9 mouse cellular contexts compared by ENCODE assay signal in the genomic region with DNA sequence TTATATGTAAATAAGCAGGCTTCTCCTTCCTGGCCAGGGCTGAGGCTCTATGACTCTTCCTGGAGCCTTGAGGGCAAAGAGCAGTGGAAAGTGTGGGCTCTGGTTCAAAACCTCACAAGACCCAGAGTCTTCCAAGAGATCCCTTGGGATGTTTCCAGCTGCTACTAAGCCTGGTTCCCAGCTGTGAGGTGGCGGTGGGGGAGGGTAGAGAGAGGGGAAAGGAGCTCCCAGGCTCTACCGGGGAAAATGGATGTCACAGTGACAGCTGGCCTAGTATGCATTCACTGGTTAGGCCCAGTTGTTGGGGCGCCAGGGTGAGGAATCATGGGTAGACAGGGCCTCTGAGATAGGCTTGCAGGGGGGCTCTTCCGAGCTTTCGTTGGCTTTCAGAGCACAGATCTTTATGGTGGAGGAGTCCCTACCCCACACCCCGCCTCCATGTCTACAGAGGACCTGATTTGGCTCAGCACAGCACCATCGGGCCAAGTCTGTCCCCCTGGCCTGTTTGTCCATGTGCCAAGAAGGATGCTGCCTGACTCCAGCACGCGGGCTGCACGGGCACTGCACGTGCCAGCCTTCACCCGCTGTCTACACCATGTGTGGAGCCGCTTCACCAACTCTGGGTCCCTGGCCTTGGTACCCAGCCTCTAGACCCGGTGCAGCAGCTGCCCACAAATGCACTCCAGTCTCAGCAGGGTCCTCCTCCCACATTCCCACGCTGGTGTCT. TPM values are rescaled to one million over a fixed set of nuclear protein-coding genes. Genes with fewer than 3 reads are reported as not detected.
DNase-seq lines count a peak whose midpoint lies in the region; ATAC-seq and TF ChIP-seq lines count a peak whose summit lies in the region.
"Had no signal": no experiment of that assay in that cellular context is flagged by ENCODE, and none has a peak within 500 bp of the region (broad histone marks: within the 10 kb centered on the region; RNA-seq: fewer than 3 reads in every experiment).

No protein-coding gene starts in this region.

- ATAC-seq in forebrain, postnatal 0 days, result peak; percentile 30
- no peak; the same call in 1 of the 2 replicates for ATAC-seq in forebrain, embryonic 15.5 days (replicated peaks)
- ATAC-seq in lung, postnatal 0 days, result peak; percentile 2; the same call in 1 of the 2 replicates
- no peak for ATAC-seq in embryonic facial prominence, embryonic 13.5 days (ENCODE audit: insufficient number of reproducible peaks, insufficient read depth, low FRiP score, low TSS enrichment, low read depth)

- 0 out of 2 replicates have a peak, but pooled peaks cover 5% of the 10 kb centered on the region for H3K4me1 ChIP-seq in forebrain, postnatal 0 days (ENCODE audit: insufficient read depth)
- H3K4me1 ChIP-seq in forebrain, embryonic 15.5 days, result 0 out of 2 replicates have a peak, but pooled peaks cover 6% of the 10 kb centered on the region
- no peaks in the 10 kb centered on the region for H3K4me1 ChIP-seq in lung, postnatal 0 days (ENCODE audit: insufficient read depth, low read depth, low read length)
- H3K4me1 ChIP-seq in embryonic facial prominence, embryonic 13.5 days, result peaks cover 49% of the 10 kb centered on the region
- H3K4me1 ChIP-seq in limb, embryonic 10.5 days, result peaks cover 63% of the 10 kb centered on the region

- H3K27ac ChIP-seq in forebrain, postnatal 0 days (ENCODE audit: low read depth, low read length), result no peak overlapping the region
- H3K27ac ChIP-seq in forebrain, embryonic 15.5 days (replicated peaks), result no peak overlapping the region
- H3K27ac ChIP-seq in lung, postnatal 0 days (ENCODE audit: low read length), result no peak overlapping the region
- H3K27ac ChIP-seq in embryonic facial prominence, embryonic 13.5 days, result peak overlapping the region; percentile 34; the same call in 1 of the 2 replicates
- H3K27ac ChIP-seq in limb, embryonic 10.5 days, result peak overlapping the region; percentile 50; the same call in 1 of the 2 replicates

- H3K4me2 ChIP-seq in forebrain, postnatal 0 days (ENCODE audit: low read depth), result no peak overlapping the region
- no peak overlapping the region for H3K4me2 ChIP-seq in forebrain, embryonic 15.5 days (replicated peaks)
- H3K4me2 ChIP-seq in lung, postnatal 0 days (replicated peaks; ENCODE audit: low read depth, low read length), result no peak overlapping the region
- no peak overlapping the region for H3K4me2 ChIP-seq in embryonic facial prominence, embryonic 13.5 days

- H3K27me3 ChIP-seq in forebrain, postnatal 0 days (ENCODE audit: insufficient read depth, low read length), result no peaks in the 10 kb centered on the region
- no peaks in the 10 kb centered on the region for H3K27me3 ChIP-seq in forebrain, embryonic 15.5 days
- 0 out of 2 replicates have a peak, but pooled peaks cover 3% of the 10 kb centered on the region for H3K27me3 ChIP-seq in lung, postnatal 0 days (replicated peaks; ENCODE audit: insufficient read depth, low read length)
- no peaks in the 10 kb centered on the region for H3K27me3 ChIP-seq in embryonic facial prominence, embryonic 13.5 days
- H3K27me3 ChIP-seq in limb, embryonic 10.5 days (ENCODE audit: low read depth, poor library complexity, severe bottlenecking), result peaks cover 18% of the 10 kb centered on the region; the same call in 1 of the 2 replicates

- no peak for TF ChIP-seq EP300 in lung, postnatal 0 days (IDR thresholded peaks at IDR 0.05)

- no peak overlapping the region for H3K9ac ChIP-seq in forebrain, postnatal 0 days
- no peak overlapping the region for H3K9ac ChIP-seq in forebrain, embryonic 15.5 days (replicated peaks)
- no peak overlapping the region for H3K9ac ChIP-seq in lung, postnatal 0 days (replicated peaks; ENCODE audit: low read depth)
- no peak overlapping the region for H3K9ac ChIP-seq in embryonic facial prominence, embryonic 13.5 days

- WGBS in forebrain, postnatal 0 days, result 57% methylated on average over 15 of the region's 15 CpGs
- WGBS in forebrain, embryonic 15.5 days, result 74% methylated on average over 15 of the region's 15 CpGs
- 75% methylated on average over 12 of the region's 15 CpGs for WGBS in lung, postnatal 0 days
- WGBS in embryonic facial prominence, embryonic 13.5 days, result 65% methylated on average over 15 of the region's 15 CpGs
- WGBS in limb, embryonic 10.5 days, result 78% methylated on average over 15 of the region's 15 CpGs

- H3K9me3 ChIP-seq in forebrain, postnatal 0 days (ENCODE audit: low read length), result no peaks in the 10 kb centered on the region
- H3K9me3 ChIP-seq in forebrain, embryonic 15.5 days, result no peaks in the 10 kb centered on the region
- H3K9me3 ChIP-seq in lung, postnatal 0 days (ENCODE audit: low read length), result no peaks in the 10 kb centered on the region
- H3K9me3 ChIP-seq in embryonic facial prominence, embryonic 13.5 days, result no peaks in the 10 kb centered on the region
- H3K9me3 ChIP-seq in limb, embryonic 10.5 days (replicated peaks), result no peaks in the 10 kb centered on the region
- H3K9me3 ChIP-seq: megakaryocyte, embryonic 14.5 days had no signal

- peak; percentile 27 for DNase-seq in forebrain, postnatal 0 days
- DNase-seq in lung, postnatal 0 days (ENCODE audit: low spot score), result peak; percentile 61
- DNase-seq in lung, postnatal 25 days (ENCODE audit: low spot score), result no peak
- no peak for DNase-seq in limb, embryonic 10.5 days (ENCODE audit: low spot score)
- no peak for DNase-seq in embryo, embryonic 11 days
- DNase-seq in urinary bladder, adult 18-20 months (ENCODE audit: low spot score in 2 of 2), result no peak

- H3K4me3 ChIP-seq in forebrain, postnatal 0 days (ENCODE audit: low read depth, low read length), result no peak overlapping the region
- no peak overlapping the region for H3K4me3 ChIP-seq in forebrain, embryonic 15.5 days
- no peak overlapping the region for H3K4me3 ChIP-seq in lung, postnatal 0 days (ENCODE audit: low read depth, low read length)
- no peak overlapping the region for H3K4me3 ChIP-seq in embryonic facial prominence, embryonic 13.5 days
- H3K4me3 ChIP-seq in limb, embryonic 10.5 days, result no peak overlapping the region

- TF ChIP-seq CTCF in forebrain, postnatal 0 days (IDR thresholded peaks at IDR 0.05; ENCODE audit: low read depth), result no peak
- no peak for TF ChIP-seq CTCF in lung, postnatal 0 days (IDR thresholded peaks at IDR 0.05)

- no peaks in the 10 kb centered on the region for H3K36me3 ChIP-seq in forebrain, postnatal 0 days (ENCODE audit: insufficient read depth)
- H3K36me3 ChIP-seq in forebrain, embryonic 15.5 days, result no peaks in the 10 kb centered on the region
- no peaks in the 10 kb centered on the region for H3K36me3 ChIP-seq in lung, postnatal 0 days (ENCODE audit: insufficient read depth, low read length)
- H3K36me3 ChIP-seq in embryonic facial prominence, embryonic 13.5 days, result no peaks in the 10 kb centered on the region
- H3K36me3 ChIP-seq in limb, embryonic 10.5 days, result no peaks in the 10 kb centered on the region

RNA-seq across cellular contexts. Expression of gene Nxph3, which starts 24.2 kb away (rescaled TPM):
- total RNA-seq in forebrain, postnatal 0 days (2014; rRNA removed), result 35.7 and 45.8 TPM in 2 replicates
- polyA plus RNA-seq in forebrain, postnatal 0 days (2015; fragmentation: Nextera tagmentation; extraction: Ambion mirVana), result 9.5 and 12.9 TPM in 2 replicates
- 6.3 and 6.9 TPM in 2 replicates for polyA plus RNA-seq in forebrain, embryonic 15.5 days (2015; fragmentation: Nextera tagmentation; extraction: Ambion mirVana)
- polyA plus RNA-seq in lung, postnatal 0 days (2015; fragmentation: Nextera tagmentation; extraction: Ambion mirVana), result 1.2 and 1.5 TPM in 2 replicates
- 1.6 and 2.2 TPM in 2 replicates for polyA plus RNA-seq in embryonic facial prominence, embryonic 13.5 days (2015; fragmentation: Nextera tagmentation; extraction: Ambion mirVana)
- 0.38 and 0.66 TPM in 2 replicates for polyA plus RNA-seq in limb, embryonic 10.5 days (2016; fragmentation: Nextera tagmentation; extraction: Ambion mirVana)

RNA-seq across cellular contexts. Expression of gene Ngfr, which starts 49.0 kb away (rescaled TPM):
- total RNA-seq in forebrain, postnatal 0 days (2014; rRNA removed), result 5.8 and 8.2 TPM in 2 replicates
- 4.5 and 6.0 TPM in 2 replicates for polyA plus RNA-seq in forebrain, postnatal 0 days (2015; fragmentation: Nextera tagmentation; extraction: Ambion mirVana)
- polyA plus RNA-seq in forebrain, embryonic 15.5 days (2015; fragmentation: Nextera tagmentation; extraction: Ambion mirVana), result 6.1 and 7.9 TPM in 2 replicates
- polyA plus RNA-seq in lung, postnatal 0 days (2015; fragmentation: Nextera tagmentation; extraction: Ambion mirVana), result 0.43 and 0.50 TPM in 2 replicates
- polyA plus RNA-seq in embryonic facial prominence, embryonic 13.5 days (2015; fragmentation: Nextera tagmentation; extraction: Ambion mirVana), result 25.4 and 27.2 TPM in 2 replicates
- polyA plus RNA-seq in limb, embryonic 10.5 days (2016; fragmentation: Nextera tagmentation; extraction: Ambion mirVana), result 9.7 and 16.3 TPM in 2 replicates

Comparison
In these comparisons a context has a peak if more than half of its experiments do, and no peak if none do; other contexts are left out.
1. ATAC-seq: peak in forebrain, postnatal 0 days (single experiment) and lung, postnatal 0 days (single experiment); none in forebrain, embryonic 15.5 days (single experiment) and embryonic facial prominence, embryonic 13.5 days (single experiment).
2. DNase-seq: peak in forebrain, postnatal 0 days (single experiment) and lung, postnatal 0 days (single experiment); none in lung, postnatal 25 days (single experiment), limb, embryonic 10.5 days (single experiment), embryo, embryonic 11 days (single experiment) and urinary bladder, adult 18-20 months (0 of 2).
3. H3K27ac ChIP-seq: peak in embryonic facial prominence, embryonic 13.5 days (single experiment) and limb, embryonic 10.5 days (single experiment); none in forebrain, postnatal 0 days (single experiment), forebrain, embryonic 15.5 days (single experiment) and lung, postnatal 0 days (single experiment).